Mouse (Mus musculus) spleen, embryonic (tissue): Measurements from ENCODE around the gene Rrnad1.
"Not testable (repeated sequence)": the region's sequence is repeated elsewhere in the genome, so short reads cannot be mapped to it uniquely, and the experiment has no call there.

Experiments used
- CTCF ChIA-PET: fragments of 350-600 bp; sonication (Branson Sonifier 250); formaldehyde crosslinking; loops from one replicate; lab custom pipeline; 2022; lab: Charles Lee

Rrnad1 gene

DNA sequence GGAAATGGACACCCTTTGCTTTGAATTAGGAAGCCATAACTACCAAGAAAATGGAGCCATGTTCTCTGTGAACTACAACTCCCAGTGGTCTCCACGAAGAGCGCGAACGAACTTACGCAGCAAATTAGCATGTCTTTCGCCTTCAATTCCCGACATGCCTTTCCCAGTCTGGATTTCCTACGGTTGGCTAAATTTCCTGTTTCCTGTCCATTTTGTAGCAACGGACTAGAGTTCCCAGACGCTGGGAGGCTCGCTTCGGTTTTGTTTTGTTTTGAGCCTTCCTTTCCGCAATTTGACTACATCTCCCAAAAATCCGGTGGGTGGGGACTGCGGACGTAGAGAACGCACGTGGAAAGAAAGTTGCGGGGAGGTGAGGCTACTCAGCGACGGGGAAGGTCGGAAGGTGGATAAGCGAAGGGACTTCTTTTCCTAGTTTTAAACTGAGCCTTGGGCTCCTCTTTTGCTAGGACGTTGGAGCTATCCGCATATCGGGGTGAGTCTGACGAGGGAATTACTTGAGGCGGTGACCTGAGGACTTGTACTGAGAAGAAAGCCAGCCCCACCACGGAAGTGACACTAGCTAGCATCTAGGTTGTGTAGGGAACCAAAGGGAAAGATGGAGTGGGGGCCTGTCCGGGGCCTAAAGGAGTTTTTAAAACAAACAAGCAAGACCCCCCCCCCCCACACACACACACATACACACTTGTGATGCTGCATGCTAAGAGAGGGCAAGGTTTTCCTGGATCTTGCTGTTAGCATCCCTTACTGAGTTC is 11.0 kb downstream of the Rrnad1 start, which contains the start of gene Mrpl24:
Gene Mrpl24 (plus strand): TSS at position 171 of the 773 bp plus-strand sequence.
- CTCF ChIA-PET, result no interaction called here

DNA sequence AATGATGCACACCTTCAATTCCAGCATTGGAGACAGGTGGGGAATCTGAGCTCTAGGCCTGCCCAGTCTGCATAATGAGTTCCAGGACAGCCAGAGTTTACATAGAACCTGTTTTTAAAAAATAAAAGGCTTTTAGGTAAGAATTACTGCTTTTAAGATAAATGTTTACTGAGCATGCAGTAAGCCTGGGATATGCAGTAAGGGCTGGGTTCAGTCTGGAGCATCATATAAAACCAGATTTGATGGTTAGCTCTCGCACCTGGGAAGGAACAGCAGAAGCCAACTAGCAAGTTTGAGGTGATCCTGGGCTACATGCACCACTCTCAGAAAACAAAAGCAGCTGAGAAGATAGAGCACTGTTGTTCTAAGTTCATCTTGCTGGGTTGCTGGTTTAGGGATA is 12.0 kb downstream of the Rrnad1 start:
- CTCF ChIA-PET, result interaction anchor here (0.6 kb wide), 1 partner anchor 126 kb away, joined by 21 read pairs; no protein-coding TSS in a partner anchor

DNA sequence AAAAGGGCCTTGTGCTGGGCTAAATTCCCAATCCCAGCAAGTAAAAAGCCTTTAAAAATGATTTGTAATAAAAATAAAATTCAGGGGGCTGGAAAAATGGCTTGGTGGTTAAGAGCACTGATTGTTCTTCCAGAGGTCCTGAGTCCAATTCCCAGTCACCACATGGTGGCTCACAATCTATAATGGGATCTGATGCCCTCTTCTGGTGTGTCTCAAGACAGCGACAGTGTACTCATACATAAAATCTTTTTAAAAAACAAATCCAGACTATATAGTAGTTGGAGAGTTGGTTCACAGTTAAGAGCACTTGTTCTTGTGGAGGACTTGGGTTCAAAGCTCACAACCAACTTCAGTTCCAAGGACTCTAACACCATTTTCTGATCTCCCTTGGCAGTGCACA is 13.5 kb downstream of the Rrnad1 start:
- CTCF ChIA-PET, result interaction anchor here (0.5 kb wide), 1 partner anchor 1404 kb away, joined by 3 read pairs; no protein-coding TSS in a partner anchor

DNA sequence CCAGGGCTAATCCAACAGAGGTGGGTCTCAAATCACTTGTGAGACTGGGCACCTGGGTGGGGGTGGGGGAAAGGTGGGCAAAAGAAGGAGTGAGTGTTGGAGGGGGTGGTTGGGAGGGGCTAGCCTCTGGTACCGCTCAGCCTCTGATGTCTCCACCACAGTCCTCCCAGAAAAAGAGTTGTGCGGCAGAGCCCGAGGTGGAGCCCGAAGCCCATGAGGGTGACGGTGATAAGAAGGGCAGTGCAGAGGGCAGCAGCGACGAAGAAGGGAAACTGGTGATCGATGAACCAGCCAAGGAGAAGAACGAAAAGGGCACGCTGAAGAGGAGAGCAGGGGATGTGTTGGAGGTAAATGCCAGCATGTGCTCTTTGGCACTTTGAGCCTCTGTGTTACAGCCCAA is 16.6 kb downstream of the Rrnad1 start:
- CTCF ChIA-PET, result no interaction called here

DNA sequence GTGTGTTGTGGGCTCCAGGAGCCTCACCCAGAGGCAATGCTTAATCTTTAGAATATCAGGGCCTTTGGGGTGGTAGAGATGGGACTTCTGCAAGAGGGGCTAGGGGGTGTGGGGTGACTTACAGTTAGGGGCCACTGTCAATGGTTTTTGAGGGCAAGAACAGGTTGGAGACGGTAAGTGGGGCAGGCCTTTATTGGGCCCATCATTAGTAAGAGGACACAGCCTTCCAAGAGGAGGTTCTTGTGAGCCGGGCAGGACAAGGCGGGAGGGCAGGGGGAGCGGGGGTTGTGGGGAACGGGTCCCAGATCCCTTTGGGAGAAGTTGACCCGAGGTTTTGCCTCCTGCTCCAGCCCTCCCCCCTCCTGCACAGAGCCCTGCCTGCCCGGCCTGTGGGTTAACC is 17.0 kb downstream of the Rrnad1 start:
- CTCF ChIA-PET, result no interaction called here

DNA sequence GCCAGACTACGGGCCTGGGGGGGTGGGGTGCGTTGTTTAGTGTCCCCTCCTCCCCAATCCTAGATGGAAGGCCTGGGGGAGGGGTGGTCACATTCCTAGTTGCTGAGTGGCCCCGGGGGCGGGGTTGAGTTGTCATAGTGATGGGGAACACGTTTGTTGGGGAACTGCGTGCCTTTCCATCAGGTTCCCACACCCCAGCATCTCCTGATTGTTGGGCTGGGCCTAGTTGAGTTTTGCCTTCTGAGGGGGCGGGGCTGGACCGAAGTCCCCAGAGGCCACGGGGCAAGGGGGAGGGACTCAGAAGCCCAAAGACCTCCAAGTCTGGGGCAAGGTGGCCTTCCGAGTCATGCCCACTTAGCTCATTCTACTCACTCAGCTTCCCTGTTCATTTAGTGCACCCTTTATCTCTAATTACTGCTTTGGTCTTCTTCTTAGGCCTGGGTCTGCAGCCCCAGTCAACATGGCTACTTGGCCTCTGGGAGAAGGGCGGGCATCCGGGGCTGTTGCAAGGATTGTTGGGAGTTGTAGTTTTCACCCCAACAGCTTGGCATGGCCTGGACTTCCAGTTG is 19.9 kb downstream of the Rrnad1 start:
- CTCF ChIA-PET, result no interaction called here

DNA sequence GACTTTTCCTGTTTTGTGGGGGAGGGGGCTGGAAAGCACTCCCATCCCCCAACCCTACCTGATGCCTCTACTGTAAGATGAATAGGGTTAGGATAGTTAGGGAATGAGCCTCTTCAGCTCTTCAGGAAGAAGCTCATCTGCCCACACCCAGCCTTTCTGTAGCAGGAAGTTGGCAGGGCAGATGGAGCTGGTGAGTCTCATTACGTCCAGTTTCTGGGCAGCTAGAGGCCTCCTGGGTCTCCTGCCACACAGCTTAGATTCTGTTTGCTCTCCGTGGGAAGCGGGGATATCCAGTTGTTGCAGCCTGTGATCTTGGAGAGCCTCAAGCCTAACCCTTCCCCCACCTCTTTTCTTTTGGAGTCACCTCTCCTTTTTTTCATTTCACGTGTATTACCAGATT is 20.6 kb downstream of the Rrnad1 start:
- CTCF ChIA-PET, result interaction anchor here (0.6 kb wide), 1 partner anchor 24 kb away, joined by 4 read pairs; no protein-coding TSS in a partner anchor

DNA sequence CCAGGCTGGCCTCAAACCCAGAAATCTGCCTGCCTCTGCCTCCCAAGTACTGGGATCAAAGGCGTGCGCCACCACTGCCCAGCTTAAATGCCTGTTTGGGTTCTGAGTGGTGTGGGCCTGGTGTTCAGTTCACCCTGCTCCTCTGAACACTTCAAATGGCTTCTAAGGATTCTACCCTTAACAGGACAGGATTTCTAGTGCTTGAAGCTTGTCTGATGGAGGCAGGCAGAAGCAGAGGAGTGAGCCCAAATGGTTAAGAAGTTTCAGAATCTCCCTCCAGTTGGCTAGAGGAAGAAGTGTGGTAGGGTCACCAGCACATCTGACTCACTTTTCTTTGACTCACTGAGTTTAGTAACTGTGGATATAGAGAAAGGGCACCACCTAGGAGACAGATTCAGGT is 21.1 kb downstream of the Rrnad1 start:
- CTCF ChIA-PET, result interaction anchor here (0.6 kb wide), 1 partner anchor 24 kb away, joined by 4 read pairs; no protein-coding TSS in a partner anchor

DNA sequence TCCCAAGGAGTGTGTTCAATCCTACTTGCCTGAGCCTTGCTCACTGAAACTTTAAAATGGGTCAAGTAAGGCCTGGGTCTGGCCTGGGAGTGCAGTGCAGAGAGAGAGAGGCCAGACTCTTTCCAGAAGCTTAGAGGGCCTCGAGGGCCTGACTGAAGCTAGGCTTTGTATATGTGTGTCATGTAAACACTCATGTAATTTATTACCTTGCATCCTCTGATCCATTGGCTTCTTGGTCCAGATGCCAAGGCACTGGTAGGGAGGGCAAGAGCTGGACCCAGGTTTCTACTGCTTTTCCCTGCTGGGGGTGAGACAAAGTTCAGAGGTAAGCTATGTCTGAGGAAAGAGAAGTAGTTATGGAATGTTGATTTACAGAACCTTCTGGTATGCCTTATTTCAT is 22.6 kb downstream of the Rrnad1 start:
- CTCF ChIA-PET, result no interaction called here

DNA sequence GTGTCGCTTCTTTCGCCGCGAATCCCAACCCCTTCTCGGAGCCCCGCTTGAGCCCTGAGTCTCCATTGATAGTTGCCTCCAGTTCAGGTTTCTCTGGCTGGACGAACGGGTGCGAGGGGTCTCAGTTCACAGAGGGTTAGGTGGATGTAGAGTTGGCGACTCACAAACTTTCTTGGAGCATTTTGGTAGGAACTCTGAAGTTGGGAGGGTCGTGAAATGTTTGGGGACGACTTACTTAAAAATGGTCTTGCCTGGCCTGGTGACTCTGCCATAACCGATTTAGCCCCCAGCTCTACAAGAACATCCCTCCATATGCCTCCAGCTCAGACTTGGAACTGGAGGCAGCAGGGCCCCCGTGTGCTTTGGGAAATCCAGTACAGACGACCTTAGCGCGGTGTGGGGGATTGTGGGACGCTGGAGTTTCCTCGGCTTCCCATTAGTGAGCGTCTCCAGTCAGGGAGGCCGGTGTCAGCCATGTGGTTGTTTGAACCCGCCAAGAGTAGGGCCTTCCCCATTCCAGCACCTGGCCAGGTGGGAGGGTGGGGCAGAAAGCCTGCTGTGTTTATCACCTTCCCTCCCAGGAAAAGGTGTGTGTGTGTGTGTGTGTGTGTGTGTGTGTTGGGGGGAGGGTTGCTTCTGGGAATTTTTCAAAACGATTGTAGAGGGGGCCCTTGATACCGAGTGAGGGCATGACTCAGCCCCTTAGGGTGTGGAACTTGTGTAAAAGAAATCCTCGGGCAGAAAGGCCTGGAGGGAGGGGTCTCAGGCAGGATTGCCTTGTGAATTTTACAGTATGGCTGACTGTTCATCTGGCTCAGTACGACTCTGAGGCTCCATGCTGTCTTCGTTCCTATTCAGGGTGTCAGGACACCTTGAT is 23.3 kb downstream of the Rrnad1 start:
- CTCF ChIA-PET, result no interaction called here

DNA sequence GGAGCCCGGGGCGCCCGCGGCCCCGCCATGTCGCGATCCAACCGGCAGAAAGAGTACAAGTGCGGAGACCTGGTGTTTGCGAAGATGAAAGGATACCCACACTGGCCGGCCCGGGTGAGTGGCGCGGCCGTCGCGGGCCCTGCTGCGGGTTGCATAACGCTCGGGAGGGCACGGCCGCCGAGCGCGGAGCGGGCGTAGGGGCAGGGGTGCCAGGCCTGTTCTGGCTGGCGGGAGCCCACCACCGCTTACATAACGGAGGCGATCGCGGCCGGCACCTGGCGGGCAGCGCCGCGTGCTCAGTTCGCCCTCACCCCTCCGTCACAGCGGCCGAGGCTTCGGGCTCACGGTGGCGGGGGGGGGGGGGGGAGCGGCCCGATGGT is 23.9 kb downstream of the Rrnad1 start:
- CTCF ChIA-PET, result no interaction called here

DNA sequence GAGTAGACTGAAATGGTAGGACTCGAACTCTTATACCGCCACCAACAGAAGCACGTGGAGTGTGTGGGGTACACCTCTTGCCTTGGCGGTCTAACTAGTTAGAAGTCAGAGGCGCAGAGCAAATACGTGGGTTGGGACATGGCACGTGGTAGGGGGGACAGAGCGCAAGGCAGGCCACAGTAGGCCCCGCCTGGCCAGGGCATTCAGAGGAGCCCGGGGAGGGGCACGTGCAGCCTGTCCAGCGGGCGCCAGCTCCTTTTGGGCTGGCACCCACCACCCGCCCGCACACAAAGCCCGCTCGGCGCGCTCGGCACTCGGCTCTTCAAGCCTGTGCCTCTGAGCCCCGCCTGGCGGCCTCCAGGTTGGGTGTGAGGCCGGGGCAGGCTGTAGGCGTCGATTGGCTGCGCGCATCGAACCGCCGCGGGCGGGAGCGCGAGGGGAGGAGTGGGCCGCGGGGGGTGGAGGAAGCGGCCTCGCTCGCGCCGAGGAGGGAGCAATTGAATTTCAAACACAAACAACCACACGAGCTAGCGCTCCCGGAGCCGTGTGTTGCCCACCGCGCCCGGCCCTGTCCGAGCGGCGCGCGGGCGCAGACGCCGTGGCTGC is 24.5 kb downstream of the Rrnad1 start, which contains the start of gene Hdgf:
Gene Hdgf (plus strand): TSS at position 442 of the 606 bp plus-strand sequence.
- CTCF ChIA-PET, result no interaction called here

DNA sequence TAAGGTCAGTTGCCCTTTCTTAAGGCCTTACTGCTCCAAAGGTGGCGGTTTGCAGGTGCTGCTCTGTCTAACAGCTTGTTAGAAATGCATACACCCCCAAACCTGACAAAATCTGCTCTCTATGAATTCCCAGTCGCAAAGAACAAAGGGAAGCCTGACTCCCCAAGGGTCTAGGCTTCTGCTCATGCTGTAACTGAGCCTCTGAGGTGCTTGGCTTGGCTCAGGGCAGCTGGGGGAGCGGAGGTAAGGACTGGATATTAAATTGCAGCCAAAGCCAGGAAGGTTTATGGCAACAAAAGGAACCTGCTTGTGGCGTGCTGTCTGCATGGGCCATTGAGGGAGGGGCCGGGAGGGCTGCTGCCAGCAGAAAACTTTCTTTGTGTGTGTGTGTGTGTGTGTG is 26.7 kb downstream of the Rrnad1 start:
- CTCF ChIA-PET, result no interaction called here

DNA sequence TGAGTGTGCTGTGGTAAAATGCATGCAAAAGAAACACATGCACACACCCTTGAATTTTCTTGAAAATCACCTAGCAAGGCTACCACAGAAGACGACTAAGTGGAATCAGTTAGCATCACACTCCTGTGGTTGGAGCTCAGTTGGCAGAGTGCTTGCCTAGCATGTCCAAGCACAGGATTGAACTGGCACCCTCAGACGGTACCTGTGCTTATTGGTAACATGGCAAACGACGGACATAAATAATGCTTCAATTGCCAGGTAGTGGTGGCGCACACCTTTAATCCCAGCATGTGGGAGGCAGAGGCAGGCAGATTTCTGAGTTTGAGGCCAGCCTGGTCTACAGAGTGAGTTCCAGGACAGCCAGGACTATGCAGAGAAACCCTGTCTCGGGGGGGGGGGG is 28.6 kb downstream of the Rrnad1 start:
- CTCF ChIA-PET, result interaction anchor here (0.7 kb wide), 1 partner anchor 17 kb away, joined by 9 read pairs; no protein-coding TSS in a partner anchor

DNA sequence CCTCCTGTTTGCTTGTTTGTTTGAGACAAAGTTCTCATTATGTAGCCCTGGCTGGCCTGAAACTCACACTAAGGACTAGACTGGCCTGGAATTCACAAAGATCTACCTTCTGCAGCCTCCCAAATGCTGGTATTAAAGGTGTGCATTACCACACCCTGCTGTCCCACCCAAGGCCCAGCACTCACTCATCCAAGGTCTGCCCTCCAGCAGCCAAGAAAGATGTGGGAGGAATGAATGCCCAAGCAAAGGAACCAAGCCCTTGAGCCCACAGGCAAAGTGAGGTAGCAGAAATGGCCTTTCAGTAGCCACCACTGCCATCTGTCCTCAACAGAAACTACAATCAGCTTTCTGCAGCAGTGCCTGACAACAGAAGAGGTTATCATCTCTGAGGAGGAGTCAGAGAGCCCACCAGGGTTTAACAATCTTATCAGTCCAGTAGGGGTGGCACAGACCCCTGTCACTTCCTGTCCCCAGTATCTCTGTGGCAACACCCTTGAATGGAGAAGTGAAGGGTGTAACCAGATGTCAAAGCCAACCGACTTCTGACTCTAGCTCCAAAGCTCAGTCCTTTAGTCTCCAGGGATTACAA is 29.4 kb downstream of the Rrnad1 start:
- CTCF ChIA-PET, result no interaction called here

DNA sequence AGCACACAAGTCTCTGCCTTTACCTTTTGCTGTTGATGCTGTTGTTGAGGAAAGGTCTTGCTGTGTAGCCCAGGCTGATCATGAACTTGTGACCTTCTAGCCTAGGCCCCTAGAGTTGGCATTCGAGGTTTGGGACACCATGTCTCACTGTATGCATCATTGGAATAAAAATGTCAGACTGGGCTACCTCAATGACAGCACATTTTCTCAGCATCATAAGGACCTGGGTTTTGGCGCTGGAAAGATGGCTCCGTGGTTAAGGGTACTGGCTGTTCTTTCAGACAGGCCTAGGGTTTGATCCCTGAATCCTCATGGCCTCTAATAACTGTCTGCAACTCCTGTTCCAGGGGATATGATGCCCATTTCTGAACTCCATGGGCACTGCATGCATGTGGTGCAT is 30.7 kb downstream of the Rrnad1 start:
- CTCF ChIA-PET, result interaction anchor here (0.6 kb wide), 1 partner anchor 49 kb away, joined by 7 read pairs; the partner anchor contains the start of gene Crabp2

DNA sequence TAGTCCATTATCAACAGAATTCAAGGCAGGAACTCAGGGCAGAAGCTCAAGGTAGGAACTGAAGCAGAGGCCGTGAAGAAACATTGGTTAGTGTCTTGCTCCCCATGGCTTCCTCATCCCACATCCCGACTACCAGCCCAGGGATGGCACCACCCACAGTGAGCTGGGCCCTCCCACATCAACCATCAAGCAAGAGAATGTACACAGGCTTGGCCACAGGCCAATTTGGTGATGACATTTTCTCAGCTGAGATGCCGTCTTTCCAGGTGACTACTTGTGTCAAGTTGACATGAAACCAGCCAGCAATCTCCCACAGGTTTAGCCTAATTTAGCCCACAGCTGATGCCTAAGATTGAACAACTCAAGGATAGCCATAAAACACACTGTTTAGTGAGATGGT is 31.3 kb downstream of the Rrnad1 start:
- CTCF ChIA-PET, result no interaction called here

DNA sequence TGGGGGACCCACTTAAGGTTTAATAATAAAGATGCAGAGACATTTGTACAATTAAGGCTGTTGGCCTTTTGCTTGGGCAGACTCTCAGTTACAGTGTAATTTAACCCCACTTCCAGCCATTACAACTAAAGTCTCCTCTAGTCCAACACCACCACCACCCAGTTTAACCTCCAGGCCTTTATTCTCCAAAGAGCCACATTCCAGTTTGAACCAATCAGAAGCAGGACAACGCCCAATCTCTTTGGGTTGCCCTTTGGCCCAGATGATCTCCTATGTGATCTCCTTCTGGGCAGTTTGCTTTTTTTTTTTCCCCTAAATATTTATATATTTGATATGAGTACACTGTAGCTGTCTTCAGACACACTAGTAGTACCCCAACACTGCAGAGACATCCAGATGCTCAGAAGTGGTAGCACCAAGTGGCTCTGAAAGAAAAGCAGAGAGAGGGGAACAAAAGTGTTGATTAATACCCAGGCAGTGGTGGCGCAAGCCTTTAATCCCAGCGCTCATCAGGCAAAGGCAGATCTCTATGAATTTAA is 37.1 kb downstream of the Rrnad1 start:
- CTCF ChIA-PET, result no interaction called here

DNA sequence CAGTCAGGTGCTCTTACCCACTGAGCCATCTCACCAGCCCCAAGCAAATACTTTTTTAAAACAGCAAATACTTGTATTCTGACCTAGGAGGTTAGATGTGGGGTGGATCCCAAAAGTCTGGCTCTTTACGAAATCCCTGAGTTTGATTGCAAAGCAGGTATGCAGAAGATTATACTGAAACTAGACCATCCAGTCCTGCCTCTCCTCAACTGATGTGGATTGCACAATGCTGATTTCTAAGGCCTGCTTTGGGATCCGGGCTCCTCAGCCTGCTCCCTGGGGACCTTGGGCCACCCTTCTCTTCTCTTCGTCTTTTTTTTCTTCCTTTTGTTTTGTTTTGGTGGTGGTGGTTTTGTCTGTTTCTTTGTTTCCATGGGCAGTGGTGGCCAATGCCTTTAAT is 39.0 kb downstream of the Rrnad1 start:
- CTCF ChIA-PET, result interaction anchor here (0.6 kb wide), 1 partner anchor 25 kb away, joined by 3 read pairs; no protein-coding TSS in a partner anchor

DNA sequence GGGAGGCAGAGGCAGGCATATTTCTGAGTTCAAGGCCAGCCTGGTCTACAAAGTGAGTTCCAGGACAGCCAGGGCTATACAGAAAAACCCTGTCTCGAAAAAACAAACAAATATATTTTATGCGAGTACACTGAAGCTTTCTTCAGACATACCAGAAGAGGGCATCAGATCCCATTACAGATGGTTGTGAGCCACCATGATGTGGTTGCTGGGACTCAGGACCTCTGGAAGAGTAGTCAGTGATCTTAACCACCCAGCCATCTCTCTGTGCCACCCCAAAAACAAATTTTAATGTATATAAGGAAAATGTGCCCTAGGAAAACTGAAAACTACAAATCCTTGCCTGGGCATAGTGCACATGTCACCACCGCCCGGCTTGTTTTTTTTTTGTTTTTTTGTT is 43.1 kb downstream of the Rrnad1 start:
- CTCF ChIA-PET, result not testable (repeated sequence)

DNA sequence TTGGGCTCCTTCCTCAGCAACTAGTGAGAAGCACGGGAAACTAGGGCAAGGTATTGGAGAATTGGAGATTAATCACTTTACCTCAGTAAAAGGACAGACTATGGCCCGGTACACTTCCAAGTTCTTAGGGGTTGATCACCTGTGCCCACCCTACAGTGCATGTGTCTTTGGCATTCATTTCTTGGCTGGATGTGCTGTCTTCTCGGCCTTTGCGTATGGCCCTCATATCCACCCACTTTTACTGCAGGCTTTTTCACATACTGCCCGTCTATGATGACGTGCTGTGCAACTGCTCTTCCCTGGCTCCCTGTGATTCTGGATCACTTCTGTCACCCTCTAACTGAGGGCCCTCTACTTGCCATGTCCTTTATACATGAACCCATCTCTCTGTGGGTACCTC is 44.1 kb downstream of the Rrnad1 start:
- CTCF ChIA-PET, result interaction anchor here (0.8 kb wide), 1 partner anchor 23 kb away, joined by 4 read pairs; no protein-coding TSS in a partner anchor
